Mouse (Mus musculus) heart, adult 8-10 months (tissue): ENCODE measurements around the gene Lgals3. TPM values are rescaled to one million over a fixed set of nuclear protein-coding genes. Genes with fewer than 3 reads are reported as not detected.

ENCODE experiments used
- DNase-seq: peaks from one replicate; pipeline ENCODE4 v3.0.0; 2022; ENCODE audit warnings: low spot score
- total RNA-seq, 4 experiments: library from RNA; stranded (reverse); gene quantifications; 2 replicates each; pipeline ENCODE4 v1.2.4; 2022

Lgals3 gene
- total RNA-seq, 4 experiments from 2014 or later = 4.0 to 6.1 (median 5.1) TPM

DNA sequence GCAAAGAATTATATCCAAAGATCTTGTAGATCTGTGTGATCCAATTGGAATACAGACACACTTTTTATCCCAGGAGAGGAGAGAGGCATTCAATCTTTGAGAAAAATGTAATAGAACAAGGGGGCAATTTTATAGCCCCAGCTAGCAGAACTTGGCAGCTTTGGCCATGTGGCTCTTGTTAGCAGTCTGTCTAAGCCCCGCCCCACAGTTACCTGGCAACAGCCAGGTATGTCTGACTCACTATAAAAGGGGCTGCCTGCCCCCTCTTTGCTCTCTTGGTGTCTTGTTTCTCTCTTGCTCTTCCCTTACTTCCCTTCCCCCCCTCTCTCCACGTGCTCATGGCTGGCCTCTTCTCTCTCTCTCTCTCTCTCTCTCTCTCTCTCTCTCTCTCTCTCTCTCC, 54.1 kb downstream of the Lgals3 start:
- no peak for DNase-seq

DNA sequence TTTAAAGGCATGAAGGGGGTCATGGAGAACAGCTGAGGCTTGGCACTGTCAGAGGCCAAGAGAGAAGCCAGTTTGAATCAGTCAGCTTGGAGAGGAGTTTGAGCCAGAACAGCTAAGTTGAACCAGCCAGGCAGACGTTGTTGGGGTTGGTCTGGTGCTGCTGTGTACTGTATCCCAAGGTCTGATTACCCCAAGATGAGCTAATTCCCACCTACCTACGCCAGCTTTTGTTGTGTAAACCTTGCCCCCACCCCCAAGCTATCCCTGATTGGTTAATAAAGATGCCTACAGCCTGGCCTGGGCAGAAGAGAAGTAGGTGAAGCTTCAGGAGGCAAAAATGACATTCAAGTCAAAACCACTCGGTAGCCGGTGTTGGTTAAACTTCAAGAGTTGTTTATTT, 54.9 kb downstream of the Lgals3 start:
- no peak for DNase-seq

GRCm38 (mm10) chr14:47432987-47433386, 65.4 kb downstream of the Lgals3 start:
- no peak for DNase-seq

Other genes starting within 250 kb of the Lgals3 start
- 1 to 10 TPM; 5.5 to 6.8 (median 6.4) TPM for gene Gch1, start 178.3 kb upstream of the Lgals3 start, total RNA-seq
- 1 to 10 TPM in 1 of 4 experiments, under 1 TPM in 3; 0.57 to 1.1 (median 0.78) TPM for gene Wdhd1, start 90.9 kb upstream of the Lgals3 start, total RNA-seq
- 10 to 100 TPM; 12.7 to 14.2 (median 13.5) TPM for gene Socs4, start 90.8 kb upstream of the Lgals3 start, total RNA-seq
- 10 to 100 TPM; 21.8 to 35.6 (median 30.7) TPM for gene Mapk1ip1l, start 69.5 kb upstream of the Lgals3 start, total RNA-seq
- gene Dlgap5, start 50.7 kb downstream of the Lgals3 start, total RNA-seq = under 1 TPM in 3 of 4 experiments, not detected in 1; 0.60 to 0.75 (median 0.63) TPM
- 10 to 100 TPM in 3 of 4 experiments, 1 to 10 TPM in 1; 9.4 to 12.1 (median 11.6) TPM for gene Fbxo34, start 82.7 kb downstream of the Lgals3 start, total RNA-seq
- 10 to 100 TPM in 2 of 4 experiments, 1 to 10 TPM in 2; 8.0 to 11.3 (median 9.8) TPM for gene Atg14, start 202.9 kb downstream of the Lgals3 start, total RNA-seq